Mouse (Mus musculus) ovary, postnatal 10 days (tissue): ENCODE measurements at regions not wholly inside any gene's neighbourhood (a gene's known extent, or its start where the extent isn't known, plus 50 kb on each side); places are given as distances from the start of the nearest gene placed in this dataset.

ENCODE experiments used
- DNase-seq: peaks from one replicate; pipeline ENCODE4 v3.0.0; 2022; ENCODE audit warnings: low spot score

DNA sequence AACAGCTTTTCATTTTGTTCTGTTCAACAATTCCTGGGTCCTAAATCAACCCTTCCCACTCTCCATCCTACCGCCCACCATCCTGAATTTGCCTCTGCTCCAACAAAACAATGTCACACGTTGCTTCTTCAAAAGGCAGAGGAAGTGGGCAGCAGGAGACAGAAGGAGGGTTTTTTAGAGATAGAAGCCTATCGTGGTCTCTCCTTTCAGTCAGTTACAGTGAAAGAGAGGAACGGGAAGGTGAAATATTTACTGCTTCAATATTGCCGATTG lies 181.7 kb downstream of the Rdh14 start:
- DNase-seq = no peak

DNA sequence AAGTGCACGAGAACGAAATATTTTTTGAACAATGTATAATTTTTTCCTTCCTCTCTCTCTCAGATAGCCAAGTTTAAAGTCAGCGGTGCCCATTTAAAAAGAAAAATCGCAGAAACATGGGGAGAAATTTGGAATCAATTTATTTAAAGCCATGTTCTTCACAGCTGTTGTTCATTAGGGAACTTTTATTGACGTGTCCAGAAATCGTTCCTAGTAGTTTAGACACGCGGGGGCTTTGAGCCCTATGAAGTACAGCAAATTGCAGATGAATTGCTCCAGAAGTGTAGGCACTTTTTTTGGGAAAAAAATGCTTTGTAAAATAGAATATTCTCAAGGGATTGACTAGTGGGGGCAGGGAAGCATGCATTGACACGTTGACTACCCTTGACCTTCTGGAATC lies 182.8 kb downstream of the Rdh14 start:
- no peak for DNase-seq

DNA sequence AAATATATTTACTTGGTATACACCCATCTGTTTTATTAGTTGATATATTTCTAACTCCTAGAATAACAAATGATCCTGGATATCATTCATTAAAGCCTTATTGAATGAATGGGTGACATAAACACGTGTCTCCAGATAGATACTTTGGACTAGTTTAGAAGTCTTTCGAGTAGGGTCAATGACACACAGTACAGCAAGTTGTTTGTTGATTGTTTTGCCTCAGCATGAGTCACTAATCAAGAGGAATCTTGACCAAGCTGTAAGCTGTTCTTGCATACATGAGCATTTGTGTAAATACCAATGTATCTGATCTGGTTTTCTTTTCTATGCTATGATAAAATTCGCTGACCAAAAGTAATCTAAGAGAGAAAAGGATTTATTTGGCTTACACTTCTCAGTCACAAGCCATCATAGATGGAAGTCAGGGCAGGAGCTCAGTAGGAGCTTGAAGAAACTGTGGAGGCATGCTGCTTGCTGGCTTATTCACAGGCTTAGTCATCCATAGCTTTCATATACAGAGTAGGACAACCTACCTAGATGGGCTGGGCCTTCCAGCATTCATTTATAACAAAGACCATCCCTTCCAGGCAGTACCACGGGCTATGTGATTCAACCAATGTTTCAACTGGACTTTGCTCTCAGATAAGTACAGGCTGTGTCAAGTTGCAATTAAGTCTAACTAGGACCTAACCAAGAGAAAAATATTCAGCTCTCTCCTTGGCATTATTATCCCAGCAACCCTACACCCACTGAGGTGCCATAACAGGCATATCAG lies 192.5 kb downstream of the Rdh14 start:
- no peak for DNase-seq

DNA sequence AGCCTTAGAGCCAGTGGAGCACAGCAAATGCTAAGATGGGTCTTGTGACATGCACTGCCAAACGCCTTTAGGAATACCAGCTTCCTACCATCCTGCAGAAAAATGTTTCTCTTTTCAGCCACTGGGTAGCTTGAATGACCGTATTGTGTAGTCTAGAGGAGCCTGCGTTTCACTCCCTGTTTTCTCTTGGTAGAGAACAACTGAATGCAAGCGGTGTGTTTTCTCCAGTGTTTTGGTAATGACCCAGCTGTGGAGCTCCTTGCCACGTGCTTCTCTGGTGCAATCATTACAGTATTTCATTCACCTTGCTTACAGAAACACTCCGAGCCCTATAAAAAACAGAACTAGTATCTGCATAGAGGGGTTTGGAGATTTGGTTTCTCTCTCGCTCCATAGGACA lies 193.5 kb downstream of the Rdh14 start:
- no peak for DNase-seq

DNA sequence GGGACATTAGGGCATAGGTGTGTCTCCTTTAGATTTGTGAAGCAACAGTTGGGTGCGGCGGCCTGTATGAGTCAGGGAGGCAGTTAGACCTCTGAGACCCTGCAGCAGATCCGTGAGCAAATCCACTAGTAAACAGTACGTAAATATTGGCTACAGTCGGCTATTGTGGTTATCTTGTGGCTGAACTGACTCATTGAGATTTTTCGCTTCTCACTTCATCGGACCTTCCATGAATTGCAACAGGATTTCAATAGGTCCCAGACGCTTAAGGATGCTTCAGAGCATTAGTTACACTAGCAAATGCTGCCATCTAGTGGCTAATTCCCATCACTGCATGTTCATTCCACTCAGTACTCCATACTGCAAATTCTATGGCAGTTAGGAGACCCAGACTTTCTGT lies 199.0 kb downstream of the Rdh14 start:
- DNase-seq = peak; percentile 13

DNA sequence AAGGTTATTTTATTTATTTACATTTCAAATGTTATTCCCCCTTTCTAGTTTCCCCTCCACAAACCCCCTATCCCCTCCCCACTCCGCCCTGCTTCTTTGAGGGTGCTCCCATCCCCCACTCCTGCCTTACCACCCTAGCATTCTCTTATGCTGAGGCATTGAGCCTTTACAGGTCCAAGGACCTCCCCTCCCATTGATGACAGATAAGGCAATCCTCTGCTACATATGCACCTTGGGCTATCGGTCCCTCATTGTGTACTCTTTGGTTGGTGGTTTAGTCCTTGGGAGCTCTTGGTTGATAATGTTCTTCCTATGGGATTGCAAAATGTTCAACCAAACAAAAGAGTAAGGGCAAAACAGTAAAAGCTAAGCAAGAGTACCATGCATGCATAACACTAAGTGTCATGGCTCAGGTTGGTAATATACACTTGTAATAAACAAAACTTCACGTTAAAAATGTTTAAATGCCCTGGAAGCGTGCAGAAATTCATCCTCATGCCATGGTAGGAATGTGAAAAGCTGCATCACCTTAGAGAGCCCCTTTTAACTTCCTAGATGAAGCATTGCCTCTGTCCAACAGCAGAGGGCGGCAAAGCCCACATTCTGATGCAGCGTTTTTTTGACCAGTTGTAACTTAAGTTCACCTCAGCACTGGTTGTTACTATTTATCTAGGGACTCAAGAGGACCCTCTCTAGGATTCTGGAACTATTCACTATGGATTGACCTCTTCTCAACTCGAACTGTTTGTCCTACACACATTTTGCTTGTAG lies 207.6 kb downstream of the Rdh14 start:
- DNase-seq = peak; percentile 25

DNA sequence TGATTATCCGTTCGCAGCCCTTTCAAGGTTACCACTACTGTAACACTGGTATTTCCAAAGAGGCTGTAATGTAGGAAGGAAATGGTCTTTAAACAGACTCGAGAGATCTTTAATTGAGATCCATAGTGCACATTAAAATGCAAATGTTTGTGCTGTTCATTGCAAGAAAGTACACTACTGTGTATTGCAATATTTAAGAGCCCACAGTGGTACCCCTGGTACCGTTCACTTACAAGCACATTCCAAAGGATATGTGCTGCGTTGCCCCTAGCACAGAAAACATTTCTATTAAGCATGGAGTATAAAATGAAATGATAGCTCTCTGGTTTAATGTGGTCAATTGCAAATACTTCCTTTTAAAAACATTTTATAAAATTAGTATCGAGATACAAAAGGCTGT lies 209.5 kb downstream of the Rdh14 start:
- DNase-seq = no peak

DNA sequence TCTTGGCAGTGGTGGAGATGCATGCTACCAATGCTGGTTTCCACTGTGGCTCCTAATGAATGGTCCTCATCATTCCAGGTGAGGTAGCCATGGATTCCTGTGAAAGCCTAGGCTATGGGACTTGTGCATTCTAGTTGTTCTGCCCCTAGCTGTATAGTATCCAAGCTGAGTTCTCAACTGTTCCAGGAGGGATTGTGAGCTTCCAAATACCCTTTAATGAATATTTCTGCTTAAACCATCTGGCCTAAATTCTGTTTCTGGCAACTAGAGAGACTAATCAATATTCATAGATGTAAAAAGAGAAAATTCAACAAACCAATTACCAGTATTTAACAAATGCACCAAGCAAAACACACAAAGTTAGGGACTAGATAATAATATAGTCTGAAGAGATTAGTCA lies 227.7 kb downstream of the Rdh14 start:
- no peak for DNase-seq

DNA sequence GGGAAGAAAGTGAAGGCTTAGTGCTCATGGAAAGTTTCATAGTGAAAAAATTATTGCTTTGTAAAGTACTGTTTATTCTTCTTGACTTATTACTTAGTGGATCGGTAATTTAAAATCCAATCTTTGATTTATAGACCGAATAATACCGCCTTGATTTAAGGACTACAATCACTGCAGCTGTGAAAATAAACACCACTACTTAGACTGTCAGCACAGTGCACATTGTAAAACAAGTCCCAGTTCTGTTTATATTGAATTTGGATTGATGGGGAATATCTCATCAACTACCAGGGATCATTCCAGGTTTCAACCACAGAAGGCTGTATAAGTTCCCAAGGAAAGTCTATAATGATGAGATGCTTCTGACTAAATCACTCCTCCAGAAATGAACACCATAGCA lies 230.0 kb downstream of the Rdh14 start:
- no peak for DNase-seq

DNA sequence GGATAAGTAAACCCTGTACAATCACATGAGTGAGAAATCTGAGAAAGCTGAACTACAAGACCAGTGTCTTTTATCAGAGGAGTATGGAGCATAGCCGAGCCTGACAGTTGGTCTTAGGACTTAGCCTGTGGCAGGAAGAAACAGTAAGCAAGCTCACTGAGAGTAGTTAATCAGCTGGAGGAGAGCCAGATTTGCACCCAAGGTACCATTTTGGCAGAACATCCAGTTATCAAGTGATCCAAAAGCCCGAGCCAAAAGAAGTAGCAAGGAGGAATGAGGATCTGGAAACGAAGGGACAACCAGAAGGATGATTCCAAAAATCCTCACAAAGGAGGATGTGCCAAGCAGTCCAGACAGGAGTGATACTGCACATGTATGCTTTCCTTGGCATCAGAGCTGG lies 248.0 kb downstream of the Rdh14 start:
- no peak for DNase-seq

DNA sequence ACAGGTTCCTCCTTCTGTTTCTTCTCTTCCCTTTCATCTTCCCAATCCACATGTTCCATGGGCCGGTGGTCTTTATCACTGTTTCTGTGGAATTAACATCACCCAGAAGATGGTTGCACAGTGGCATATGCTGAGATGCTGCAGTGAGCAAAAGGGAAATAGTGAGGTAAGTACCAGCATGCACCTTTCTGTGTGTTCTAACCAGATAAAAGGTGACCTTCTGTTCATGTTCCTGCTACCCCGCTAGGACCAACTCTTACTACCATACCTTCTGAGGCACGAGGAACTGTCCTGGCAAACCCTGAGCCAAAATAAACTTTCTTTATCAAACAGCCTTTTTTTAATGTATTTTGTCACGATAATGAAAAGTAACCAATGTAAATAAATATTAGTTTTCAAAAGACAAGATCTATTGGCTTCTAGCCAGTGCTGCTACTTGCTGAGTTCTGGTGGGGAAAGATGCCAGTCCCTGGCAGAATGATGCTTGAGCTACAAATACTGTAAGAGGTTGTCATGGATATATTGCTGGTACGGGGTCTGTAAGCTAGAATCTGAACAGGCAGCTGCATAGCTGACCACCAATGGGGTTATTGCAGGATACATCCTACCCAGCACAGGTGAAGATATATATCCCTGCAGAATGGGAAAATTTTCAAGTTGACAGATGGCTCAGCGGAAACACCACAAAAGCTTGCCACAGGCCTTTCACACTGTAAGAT lies 264.1 kb downstream of the Rdh14 start:
- no peak for DNase-seq

DNA sequence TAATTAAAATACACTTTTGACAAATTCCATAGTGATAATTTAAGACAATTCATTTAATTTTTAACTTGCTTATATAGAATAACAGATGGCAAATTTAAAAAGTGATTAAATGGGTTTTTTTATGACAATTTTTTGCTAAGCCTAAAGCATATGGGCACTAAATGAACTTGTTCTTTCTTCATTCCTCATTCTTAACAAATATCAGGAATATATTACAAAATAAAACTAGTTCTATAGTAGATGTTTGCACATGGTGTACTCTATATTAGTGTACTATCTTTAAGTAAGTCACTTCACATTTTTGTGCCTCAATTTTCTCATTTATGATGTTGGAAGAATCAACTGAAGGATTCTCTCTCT lies 264.6 kb downstream of the Rdh14 start:
- no peak for DNase-seq

DNA sequence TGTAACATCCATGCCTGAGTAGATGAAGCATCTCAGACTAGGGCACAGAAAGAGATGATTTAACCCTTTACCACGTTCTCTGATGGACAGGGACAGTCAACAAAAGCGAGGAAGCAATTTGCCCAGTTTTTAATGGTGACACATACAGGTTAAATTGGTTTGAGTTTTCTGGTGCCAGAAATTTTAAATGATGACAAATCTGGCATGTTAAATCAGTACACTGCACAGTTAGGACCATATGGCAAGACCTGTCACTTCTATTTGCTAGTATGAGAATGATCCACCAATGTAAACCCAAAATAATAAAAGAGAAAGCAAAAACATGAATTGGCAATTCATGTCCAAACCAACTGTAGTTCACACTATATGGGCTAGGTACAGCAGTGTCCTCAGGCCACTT lies 268.3 kb downstream of the Rdh14 start:
- no peak for DNase-seq

DNA sequence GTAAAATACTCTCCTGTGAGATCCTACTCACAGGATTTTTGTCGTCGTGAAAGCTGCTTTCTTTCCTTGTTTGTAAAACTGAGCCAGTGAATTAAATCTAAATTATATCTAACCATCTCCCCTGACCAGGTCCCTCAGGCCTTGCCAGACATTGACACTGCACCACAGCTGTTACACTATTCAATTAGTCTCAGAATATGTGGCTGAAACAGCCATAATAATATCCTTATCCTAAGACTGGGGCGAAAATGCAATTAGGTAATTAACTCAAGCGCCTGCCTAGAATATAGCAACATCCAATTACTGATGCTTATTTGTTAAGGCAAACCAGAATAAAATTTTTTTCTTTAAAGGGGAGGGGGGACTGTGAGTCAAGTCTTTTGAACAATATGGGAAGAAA lies 296.2 kb downstream of the Rdh14 start:
- no peak for DNase-seq
